Mouse (Mus musculus): ENCODE measurements at regions not wholly inside any gene's neighbourhood (a gene's known extent, or its start where the extent isn't known, plus 50 kb on each side); places are given as distances from the start of the nearest gene placed in this dataset.

GRCm38 (mm10) chr5:142329724-142330520 is 71.4 kb upstream of the Foxk1 start:
- no peaks in the 10 kb centered on the region for H3K9me3 ChIP-seq
- 87% methylated on average over 7 of the region's 7 CpGs for WGBS

GRCm38 (mm10) chr5:142332744-142333143 is 68.6 kb upstream of the Foxk1 start:
- Histone ChIP-seq H3K4me1 (peaks cover 12% of the 10 kb centered on the region), H3K27ac (no peak overlapping the region), H3K36me3 (replicated peaks) (no peaks in the 10 kb centered on the region), H3K27me3 (ENCODE audit: poor library complexity, severe bottlenecking) (no peaks in the 10 kb centered on the region), H3K9me3 (no peaks in the 10 kb centered on the region), H3K4me3 (no peak overlapping the region)
- no peak for DNase-seq (ENCODE audit: extremely low spot score, low spot score)
- 67% methylated on average over 9 of the region's 9 CpGs for WGBS

More at GRCm38 (mm10) chr5:142329724-142330520, 71.4 kb upstream of the Foxk1 start:
- Histone ChIP-seq H3K27ac (no peak overlapping the region), H3K4me1 (peaks cover 16% of the 10 kb centered on the region), H3K36me3 (replicated peaks) (no peaks in the 10 kb centered on the region), H3K4me3 (no peak overlapping the region), H3K27me3 (ENCODE audit: poor library complexity, severe bottlenecking) (no peaks in the 10 kb centered on the region)
- no peak for DNase-seq (ENCODE audit: extremely low spot score, low spot score)

- DNase-seq (ENCODE audit: extremely low spot score, low spot score) = no peak
- no peaks in the 10 kb centered on the region for H3K36me3 ChIP-seq (replicated peaks)
- 85% methylated on average over 6 of the region's 6 CpGs for WGBS
- no peak overlapping the region for H3K4me3 ChIP-seq
- no peaks in the 10 kb centered on the region for H3K27me3 ChIP-seq (ENCODE audit: poor library complexity, severe bottlenecking)
- H3K27ac ChIP-seq = no peak overlapping the region
- peaks cover 7% of the 10 kb centered on the region; the same call in 1 of the 2 replicates for H3K4me1 ChIP-seq
- H3K9me3 ChIP-seq = no peaks in the 10 kb centered on the region
Measured at GRCm38 (mm10) chr5:142337436-142337835, 63.9 kb upstream of the Foxk1 start.

- Histone ChIP-seq H3K27ac (no peak overlapping the region), H3K4me1 (peaks cover 3% of the 10 kb centered on the region; the same call in 1 of the 2 replicates), H3K9me3 (no peaks in the 10 kb centered on the region), H3K4me3 (no peak overlapping the region), H3K27me3 (ENCODE audit: poor library complexity, severe bottlenecking) (no peaks in the 10 kb centered on the region), H3K36me3 (replicated peaks) (no peaks in the 10 kb centered on the region)
- no peak for DNase-seq (ENCODE audit: extremely low spot score, low spot score)
- WGBS = 86% methylated on average over 11 of the region's 11 CpGs
Measured at GRCm38 (mm10) chr5:142338051-142338450, 63.2 kb upstream of the Foxk1 start.

DNA sequence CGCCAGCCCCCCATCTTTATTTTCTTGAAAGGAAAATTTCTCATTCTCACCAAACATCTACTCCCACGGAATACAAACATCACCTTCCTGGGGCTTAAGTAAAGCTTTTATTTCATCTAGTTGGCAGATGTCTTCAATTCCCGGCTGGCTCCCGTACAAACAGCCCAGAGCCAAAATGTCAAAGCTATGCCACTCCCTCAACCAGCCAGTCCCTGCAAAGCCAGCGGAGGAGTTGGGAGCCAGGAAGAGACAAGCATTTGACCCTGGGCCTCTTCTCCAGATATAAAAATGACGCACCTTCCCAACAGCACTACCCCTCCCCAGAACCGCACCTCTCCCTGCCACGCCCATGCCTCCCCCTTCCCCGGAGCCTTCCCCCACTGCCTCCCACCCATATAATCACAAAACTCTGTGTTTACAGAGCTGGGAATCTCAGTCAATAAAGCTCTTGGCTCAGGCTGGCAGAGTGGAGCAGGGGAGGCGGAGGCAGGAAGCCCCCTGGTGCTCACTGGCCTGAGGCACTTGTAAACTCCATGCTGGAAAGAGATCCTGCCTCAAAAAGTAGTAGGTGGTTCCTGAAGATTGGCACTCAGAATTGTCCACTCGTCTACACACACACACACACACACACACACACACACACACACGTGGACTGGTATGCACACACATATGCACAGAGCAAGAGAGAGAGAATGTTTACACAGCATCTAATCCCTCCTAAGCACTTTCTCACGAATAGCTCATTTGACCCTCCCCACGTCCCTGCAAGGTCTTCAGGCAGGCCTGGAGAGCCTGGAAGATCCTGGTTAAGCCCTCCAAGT is 60.9 kb upstream of the Foxk1 start:
- no peak overlapping the region for H3K27ac ChIP-seq
- DNase-seq (ENCODE audit: extremely low spot score, low spot score) = no peak
- WGBS = 69% methylated on average over 14 of the region's 14 CpGs

GRCm38 (mm10) chr5:142341026-142341432 is 60.3 kb upstream of the Foxk1 start:
- 59% methylated on average over 3 of the region's 3 CpGs for WGBS
- DNase-seq (ENCODE audit: extremely low spot score, low spot score) = no peak
- no peaks in the 10 kb centered on the region for H3K27me3 ChIP-seq (ENCODE audit: poor library complexity, severe bottlenecking)
- H3K9me3 ChIP-seq = no peaks in the 10 kb centered on the region
- no peak overlapping the region for H3K4me3 ChIP-seq
- H3K4me1 ChIP-seq = peaks cover 3% of the 10 kb centered on the region; the same call in 1 of the 2 replicates
- H3K36me3 ChIP-seq (replicated peaks) = no peaks in the 10 kb centered on the region
- no peak overlapping the region for H3K27ac ChIP-seq

More for the DNA sequence above, 60.9 kb upstream of the Foxk1 start:
- Histone ChIP-seq H3K4me1 (peaks cover 3% of the 10 kb centered on the region; the same call in 1 of the 2 replicates), H3K27me3 (ENCODE audit: poor library complexity, severe bottlenecking) (no peaks in the 10 kb centered on the region), H3K9me3 (no peaks in the 10 kb centered on the region), H3K36me3 (replicated peaks) (no peaks in the 10 kb centered on the region), H3K4me3 (no peak overlapping the region)

GRCm38 (mm10) chr5:142346454-142346853 is 54.8 kb upstream of the Foxk1 start:
- H3K27ac ChIP-seq = no peak overlapping the region
- H3K4me3 ChIP-seq = no peak overlapping the region
- no peaks in the 10 kb centered on the region for H3K4me1 ChIP-seq
- no peaks in the 10 kb centered on the region for H3K27me3 ChIP-seq (ENCODE audit: poor library complexity, severe bottlenecking)
- WGBS = 98% methylated on average over 1 of the region's 1 CpGs
- no peaks in the 10 kb centered on the region; the same call in 1 of the 2 replicates for H3K9me3 ChIP-seq
- DNase-seq (ENCODE audit: extremely low spot score, low spot score) = no peak
- no peaks in the 10 kb centered on the region for H3K36me3 ChIP-seq (replicated peaks)

- no peaks in the 10 kb centered on the region for H3K27me3 ChIP-seq (ENCODE audit: poor library complexity, severe bottlenecking)
- no peak overlapping the region for H3K4me3 ChIP-seq
- H3K36me3 ChIP-seq (replicated peaks) = no peaks in the 10 kb centered on the region
- 0 out of 2 replicates have a peak, but pooled peaks cover 10% of the 10 kb centered on the region for H3K4me1 ChIP-seq
- 58% methylated on average over 5 of the region's 5 CpGs for WGBS
- no peak for DNase-seq (ENCODE audit: extremely low spot score, low spot score)
- no peak overlapping the region for H3K27ac ChIP-seq
- H3K9me3 ChIP-seq = no peaks in the 10 kb centered on the region; the same call in 1 of the 2 replicates
Measured at GRCm38 (mm10) chr5:142350574-142350973, 50.7 kb upstream of the Foxk1 start.
